Mouse (Mus musculus) liver, embryonic 14.5 days (tissue): ENCODE measurements at regions not wholly inside any gene's neighbourhood (a gene's known extent, or its start where the extent isn't known, plus 50 kb on each side); places are given as distances from the start of the nearest gene placed in this dataset.

Experiments used
- CTCF ChIP-seq: IDR thresholded peaks from 2 replicates; pipeline ENCODE4 v1.5.1; 2016; ENCODE audit warnings: antibody characterized with exemption, low read depth, control low read depth
- EP300 ChIP-seq: IDR thresholded peaks from 2 replicates; pipeline ENCODE4 v1.6.1; 2016; ENCODE audit warnings: antibody characterized with exemption, low read depth

DNA sequence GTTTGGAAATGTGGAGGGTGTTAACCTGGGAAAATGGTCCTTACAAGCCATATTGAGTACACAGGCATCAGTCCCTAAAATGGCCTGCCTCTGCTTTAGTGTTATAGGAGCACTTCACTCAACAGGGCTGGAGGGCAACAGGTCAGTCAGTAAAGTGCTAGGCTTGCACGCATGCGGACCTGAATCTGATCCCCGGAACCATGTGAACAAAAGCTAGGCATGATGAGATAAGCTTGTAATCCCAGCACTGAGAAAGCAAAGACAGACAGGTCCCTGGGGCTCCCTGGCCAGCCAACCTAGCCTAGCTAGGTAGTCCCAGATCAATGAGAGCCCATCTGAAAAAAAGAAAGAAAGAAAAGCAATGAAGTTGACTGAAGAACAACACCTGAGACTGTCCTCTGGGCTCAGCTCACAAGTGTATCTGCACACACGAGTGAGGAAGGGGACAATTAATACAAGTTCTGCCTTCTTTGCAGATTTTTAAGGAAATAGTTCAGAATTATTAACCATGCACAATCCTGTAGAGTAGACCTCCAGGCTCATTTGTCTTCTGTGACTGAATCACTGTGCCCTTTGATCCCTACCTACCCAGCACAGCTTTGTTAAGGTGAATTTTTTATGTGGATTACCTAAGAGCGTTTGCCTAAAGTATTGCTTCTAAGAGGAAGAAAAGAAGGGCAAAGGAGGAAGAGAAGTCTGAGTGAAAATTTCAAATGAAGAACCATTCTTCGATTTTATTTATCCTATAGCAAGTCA lies 163.8 kb upstream of the Nt5e start:
- TF ChIP-seq CTCF (no peak), EP300 (no peak)
